Mouse (Mus musculus): ENCODE results near the gene Prame. TPM values are rescaled to one million over a fixed set of nuclear protein-coding genes. Genes with fewer than 3 reads are reported as not detected.
"Not testable (repeated sequence)": the region's sequence is repeated elsewhere in the genome, so short reads cannot be mapped to it uniquely, and the experiment has no call there.

Prame gene
- total RNA-seq (2021): not detected
- long read RNA-seq, experiment 1: 0 reads
- long read RNA-seq, experiment 2: 0 reads

DNA sequence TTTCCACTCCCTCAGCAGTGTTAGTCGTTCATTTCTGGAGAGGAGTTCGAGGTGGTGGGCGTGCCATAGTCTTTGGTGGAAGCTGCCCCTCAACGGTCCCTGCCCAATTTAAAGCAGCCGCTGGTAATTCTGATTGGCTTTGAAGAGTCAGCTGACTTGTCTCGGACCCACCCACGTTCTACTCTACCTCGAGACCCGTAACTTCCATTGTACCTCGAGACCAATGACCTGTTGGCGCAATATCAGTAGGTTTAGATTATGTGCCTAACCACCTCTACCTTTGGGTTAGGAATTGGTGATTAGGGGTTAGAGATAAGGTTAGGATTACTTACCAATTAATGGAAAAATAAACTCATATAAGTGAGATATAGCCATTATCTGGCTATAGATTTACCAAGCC is at the start of gene Prame:
Prame (minus strand) TSS at position 101 of the 400 bp plus-strand sequence.
- DNase-seq: no peak

DNA sequence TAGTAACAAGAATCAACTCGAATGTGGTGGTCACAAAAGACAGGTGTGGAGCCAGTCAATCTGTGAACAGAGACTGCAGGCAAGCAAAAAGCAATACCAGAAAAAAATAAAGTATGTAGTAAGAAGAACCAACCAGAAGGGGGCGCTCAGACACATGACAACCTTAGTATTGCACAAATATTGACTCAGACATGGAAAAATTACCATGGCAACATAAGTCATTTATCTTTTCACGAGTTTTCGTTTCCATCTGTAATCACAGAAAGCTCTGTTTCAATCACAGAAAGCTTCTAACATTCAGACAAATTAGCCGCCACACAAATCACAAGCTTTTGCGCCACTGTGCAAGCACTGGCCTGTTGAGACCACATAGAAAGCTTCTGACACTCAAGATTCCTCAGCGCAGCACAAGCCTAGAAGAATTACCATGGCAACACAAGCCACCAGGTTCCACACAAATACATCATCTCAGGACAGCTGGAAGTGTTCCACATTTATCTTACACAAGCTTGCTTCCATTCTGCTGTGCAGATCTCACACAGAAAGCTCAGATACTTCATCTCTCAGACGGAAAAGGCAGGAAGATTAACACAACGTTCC is 24.8 kb upstream of the Prame start:
- DNase-seq: peak; percentile 5 to 20

GRCm38 (mm10) chrX:135601298-135602029 is 26.0 kb downstream of the Prame start:
- DNase-seq: peak; percentile 10 to 34

- DNase-seq: no peak
These were observed 28.8 kb downstream of the Prame start, which contains the start of gene Nxf7 for GRCm38 (mm10) chrX:135598677-135599076. Nxf7 (minus strand) TSS chrX:135598777.

DNA sequence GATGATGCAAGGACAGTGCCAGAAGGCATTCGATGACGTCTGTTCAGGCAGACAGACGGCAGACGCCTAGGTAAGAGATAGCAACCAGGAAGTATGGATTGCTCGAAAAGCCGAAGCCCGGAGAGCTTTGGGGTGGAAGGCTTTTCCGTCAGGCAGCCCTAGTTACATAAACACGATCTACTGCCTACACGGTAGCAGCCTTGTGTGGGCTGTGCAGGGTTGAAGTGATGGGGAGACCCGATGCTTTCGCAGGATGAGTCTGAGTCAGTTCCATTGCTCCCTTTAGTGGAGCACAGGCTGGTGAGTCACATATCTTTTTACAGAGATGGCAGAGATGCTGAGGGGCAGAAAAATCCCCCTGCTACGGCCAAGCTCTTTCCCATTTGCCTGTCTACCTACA is 29.4 kb downstream of the Prame start:
- no peak for DNase-seq

DNA sequence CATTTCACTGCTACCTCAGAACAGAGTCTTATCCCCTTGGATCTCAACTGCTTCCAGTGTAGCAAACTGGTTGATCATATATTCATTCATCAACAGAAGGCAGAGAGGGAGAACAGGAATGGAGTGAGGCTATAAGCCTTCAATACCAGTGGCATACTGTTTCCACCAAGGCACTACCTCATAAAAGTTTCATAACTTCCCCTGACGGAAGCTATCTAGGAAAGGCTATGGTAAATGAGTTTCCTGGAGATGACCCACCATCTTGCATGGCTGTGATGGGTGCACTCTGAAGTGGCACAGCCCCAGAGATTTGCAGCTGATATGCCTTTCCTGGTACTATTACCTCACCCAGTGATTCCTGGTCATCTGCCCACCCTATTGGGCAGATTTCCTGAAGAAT is 51.1 kb downstream of the Prame start:
- no peak for DNase-seq

DNA sequence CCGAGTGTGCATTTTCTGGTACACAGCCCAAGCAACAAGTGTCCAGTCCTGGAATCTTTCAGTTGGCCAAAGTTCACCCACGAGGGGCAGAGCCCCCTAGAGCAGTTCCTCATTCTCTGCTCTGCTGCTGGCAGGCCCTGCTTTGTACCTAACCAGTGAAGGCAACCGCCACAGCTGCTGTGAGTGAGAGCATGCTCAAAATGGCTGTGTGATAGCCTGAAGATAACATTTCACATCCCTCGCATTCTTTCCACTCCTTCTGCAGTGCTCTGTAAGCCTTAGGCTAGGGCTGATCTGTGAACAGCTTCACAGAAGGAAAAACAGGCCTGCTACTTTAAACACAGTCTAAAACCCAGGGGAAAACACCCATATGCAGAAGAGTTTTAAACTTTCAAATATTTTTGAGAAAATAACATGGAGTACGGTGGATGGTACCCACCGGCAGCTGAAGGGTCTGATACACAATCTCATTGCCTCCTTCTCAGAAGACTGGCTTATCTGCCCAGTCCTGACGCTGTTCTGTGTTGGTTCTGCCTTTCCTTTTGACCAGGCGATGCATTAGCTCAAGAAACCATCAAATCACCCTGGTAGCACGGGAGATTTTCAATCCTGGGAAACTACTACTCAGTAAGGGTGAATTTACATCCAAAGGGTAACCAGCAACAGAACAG is 52.4 kb downstream of the Prame start:
- not testable (repeated sequence) for DNase-seq

- DNase-seq: not testable (repeated sequence)
These were observed 53.1 kb downstream of the Prame start for GRCm38 (mm10) chrX:135574261-135574957.

DNA sequence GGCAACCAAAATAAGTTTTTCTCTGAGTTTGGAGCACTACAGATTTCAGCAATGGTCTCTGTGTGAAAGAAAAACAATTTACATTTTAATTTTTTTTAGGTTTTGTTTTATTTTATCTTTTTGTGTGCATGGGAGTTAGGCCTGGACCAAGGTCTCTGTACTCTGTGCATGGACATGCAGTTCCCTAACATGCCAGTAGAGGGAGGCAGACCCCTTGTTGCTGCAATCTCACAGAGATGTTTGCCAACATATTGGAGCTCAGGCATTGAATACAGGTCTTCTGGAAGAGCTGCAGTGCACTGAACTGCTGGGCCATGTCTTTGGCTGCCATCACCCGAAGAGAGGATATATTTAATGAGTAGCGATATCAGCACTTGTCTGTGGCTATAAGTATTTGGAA is 58.0 kb downstream of the Prame start:
- DNase-seq: peak; percentile 53 to 58

DNA sequence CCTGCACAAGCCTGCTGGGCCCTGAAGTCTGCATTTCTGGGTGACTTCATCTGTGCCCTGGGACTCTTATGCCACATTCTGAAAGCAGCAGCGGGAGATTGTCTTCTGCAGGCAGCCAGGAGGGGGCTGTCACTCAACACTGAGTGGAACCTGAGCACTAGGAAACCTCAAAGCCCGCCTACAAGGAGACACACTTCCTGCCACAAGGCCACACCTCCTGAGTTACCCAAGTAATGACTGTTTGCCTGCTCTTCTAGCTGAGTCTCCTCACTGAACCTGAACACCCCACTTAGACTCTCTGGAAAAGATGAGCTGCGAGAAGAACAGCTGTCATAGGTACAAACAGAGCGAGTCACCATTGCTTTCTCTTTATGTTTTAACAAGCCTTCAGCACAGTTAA is 62.6 kb downstream of the Prame start:
- DNase-seq: not testable (repeated sequence)

Other genes with a start within 250 kb of the Prame start
- gene Gm7903, start 193.9 kb downstream of the Prame start, total RNA-seq (2021): not detected
- gene AV320801, start 133.1 kb downstream of the Prame start, total RNA-seq (2021): not detected
- not detected for gene Nxf7, start 28.9 kb downstream of the Prame start, total RNA-seq (2021)
- not detected for gene Tcp11x2, start 66.1 kb upstream of the Prame start, total RNA-seq (2021)
- not detected for gene Tmsb15a, start 97.6 kb upstream of the Prame start, total RNA-seq (2021)
- 1 to 10 TPM; 5.3 to 5.7 TPM for gene Armcx5, start 115.0 kb upstream of the Prame start, total RNA-seq (2021)
- 10 to 100 TPM; 19.7 to 25.1 TPM for gene Gprasp1, start 115.0 kb upstream of the Prame start, total RNA-seq (2021)
- 10 to 100 TPM in 1 of 2 experiments, 1 to 10 TPM in 1; 8.5 to 15.3 TPM for gene Bhlhb9, start 169.9 kb upstream of the Prame start, total RNA-seq (2021)
- 1 to 10 TPM; 2.2 to 4.5 TPM for gene Gprasp2, start 211.3 kb upstream of the Prame start, total RNA-seq (2021)

Measured in heart, adult 18-20 months (tissue).